Mouse (Mus musculus) neural tube, embryonic 14.5 days (tissue): Measurements from ENCODE around the gene Rictor. TPM values are rescaled to one million over a fixed set of nuclear protein-coding genes. Genes with fewer than 3 reads are reported as not detected.
A peak's percentile ranks its signal among the peaks of the same experiment; 100 is the strongest.

Experiments used
- ATAC-seq: fragments of 200-750 bp; cut with Nextera tagmentation; 2 replicates; pipeline ENCODE4 v1.8.0; 2017; ENCODE audit warnings: low read depth, mild to moderate bottlenecking, moderate TSS enrichment, moderate library complexity
- H3K27ac ChIP-seq: fragments of 300-500 bp; sonication (generic); 2 replicates; pipeline ENCODE4 v1.5.1; 2014; ENCODE audit warnings: low read depth, mild to moderate bottlenecking, control low read depth, low read length, moderate library complexity, mixed read lengths
- H3K27me3 ChIP-seq: fragments of 300-500 bp; sonication (generic); 2 replicates; pipeline ENCODE4 v1.6.1; 2014; ENCODE audit warnings: low read length; ENCODE audit not compliant: control insufficient read depth, insufficient read depth
- H3K36me3 ChIP-seq: fragments of 300-500 bp; sonication (generic); 2 replicates; pipeline ENCODE4 v1.6.1; 2014; ENCODE audit warnings: low read length, mixed read lengths; ENCODE audit not compliant: control insufficient read depth, insufficient read depth
- H3K4me1 ChIP-seq: fragments of 300-500 bp; sonication (generic); 2 replicates; pipeline ENCODE4 v1.6.1; 2014; ENCODE audit warnings: low read length; ENCODE audit not compliant: control insufficient read depth, insufficient read depth
- H3K4me2 ChIP-seq: fragments of 300-500 bp; sonication (generic); 2 replicates; pipeline ENCODE4 v1.6.1; 2014; ENCODE audit warnings: mild to moderate bottlenecking, low read depth, low read length, control low read depth
- H3K4me3 ChIP-seq: fragments of 300-500 bp; sonication (generic); 2 replicates; pipeline ENCODE4 v1.5.1; 2014; ENCODE audit warnings: low read depth, low read length, control low read depth, mixed read lengths
- H3K9ac ChIP-seq: fragments of 300-500 bp; sonication (generic); replicated peaks from 2 replicates; pipeline ENCODE4 v1.6.1; 2014; ENCODE audit warnings: low read depth, mild to moderate bottlenecking, control low read depth, low read length, mixed read lengths
- H3K9me3 ChIP-seq: fragments of 300-500 bp; sonication (generic); 2 replicates; pipeline ENCODE4 v1.6.1; 2016; ENCODE audit warnings: low read length; ENCODE audit not compliant: control insufficient read depth
- WGBS: fragments of 180-500 bp; shearing (Covaris S2); extraction: QIAGEN DNeasy Blood & Tissue Kit; methylation state at CpG from one replicate; pipeline ENCODE4 v1.1.7; 2014; 5-methylcytosine and 5-hydroxymethylcytosine counted together
- polyA plus RNA-seq: library from polyadenylated mRNA; unstranded; fragments of >200 nt; fragmentation: Nextera tagmentation; extraction: Ambion mirVana; gene quantifications from 2 replicates; pipeline ENCODE4 v1.2.1, GENCODE M21; 2014

Rictor gene
- 60.6 and 61.0 TPM in 2 replicates for polyA plus RNA-seq

GRCm38 (mm10) chr15:6707936-6708525 is at the start of gene Rictor:
TSS of gene Rictor (plus strand) at chr15:6708379.
- H3K4me1 ChIP-seq: peaks cover 10% of the 10 kb centered on the region; the same call in 1 of the 2 replicates
- no peaks in the 10 kb centered on the region for H3K9me3 ChIP-seq
- peak within 1 kb of the TSS; percentile 94 for H3K27ac ChIP-seq
- no peaks in the 10 kb centered on the region for H3K27me3 ChIP-seq
- H3K4me3 ChIP-seq: peak within 1 kb of the TSS; percentile 97
- peak; percentile 92 for ATAC-seq
- H3K36me3 ChIP-seq: no peaks in the 10 kb centered on the region
- under 1% methylated on average over 43 of the region's 82 CpGs for WGBS
- H3K4me2 ChIP-seq: peak within 1 kb of the TSS; percentile 87
- H3K9ac ChIP-seq: peak within 1 kb of the TSS; percentile 91

GRCm38 (mm10) chr15:6661951-6662350 is 46.2 kb upstream of the Rictor start:
- Histone ChIP-seq H3K36me3 (no peaks in the 10 kb centered on the region), H3K27me3 (no peaks in the 10 kb centered on the region), H3K27ac (no peak overlapping the region), H3K4me3 (no peak overlapping the region), H3K4me1 (no peaks in the 10 kb centered on the region), H3K9me3 (no peaks in the 10 kb centered on the region), H3K9ac (no peak overlapping the region), H3K4me2 (no peak overlapping the region)
- WGBS: 51% methylated on average over 3 of the region's 3 CpGs
- ATAC-seq: no peak

DNA sequence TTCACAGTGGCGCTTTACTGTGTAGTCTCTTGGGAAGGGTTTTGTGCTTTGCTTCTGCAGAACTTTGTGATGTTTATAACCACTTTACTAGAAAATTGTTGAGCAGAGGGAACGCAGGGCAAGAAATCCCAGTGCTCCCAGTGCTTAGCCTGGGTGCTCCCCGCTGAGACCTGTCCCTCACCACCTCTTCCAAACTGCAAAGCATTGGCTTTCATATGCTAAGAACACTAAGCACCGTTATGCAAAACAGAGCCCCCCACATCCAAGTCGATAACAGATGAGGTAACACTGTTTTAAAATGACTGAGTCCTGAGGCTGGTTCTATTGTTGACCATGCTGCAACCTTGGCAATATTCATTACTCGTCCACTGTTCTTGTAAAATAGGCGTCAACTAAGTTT is 44.2 kb upstream of the Rictor start:
- 61% methylated on average over 7 of the region's 7 CpGs for WGBS
- H3K4me3 ChIP-seq: no peak overlapping the region
- ATAC-seq: no peak

GRCm38 (mm10) chr15:6666072-6666471 is 42.1 kb upstream of the Rictor start:
- no peaks in the 10 kb centered on the region for H3K36me3 ChIP-seq

More for the DNA sequence above, 44.2 kb upstream of the Rictor start:
- Histone ChIP-seq H3K27ac (no peak overlapping the region), H3K9me3 (no peaks in the 10 kb centered on the region), H3K36me3 (no peaks in the 10 kb centered on the region), H3K9ac (no peak overlapping the region), H3K4me2 (no peak overlapping the region), H3K4me1 (no peaks in the 10 kb centered on the region), H3K27me3 (no peaks in the 10 kb centered on the region)

GRCm38 (mm10) chr15:6668793-6669437 is 39.3 kb upstream of the Rictor start:
- Histone ChIP-seq H3K4me2 (no peak overlapping the region), H3K9ac (no peak overlapping the region), H3K27ac (no peak overlapping the region), H3K4me1 (no peaks in the 10 kb centered on the region), H3K4me3 (no peak overlapping the region), H3K27me3 (no peaks in the 10 kb centered on the region), H3K36me3 (no peaks in the 10 kb centered on the region), H3K9me3 (no peaks in the 10 kb centered on the region)
- ATAC-seq: no peak
- WGBS: 57% methylated on average over 14 of the region's 14 CpGs

More at GRCm38 (mm10) chr15:6666072-6666471, 42.1 kb upstream of the Rictor start:
- 71% methylated on average over 5 of the region's 5 CpGs for WGBS
- H3K4me2 ChIP-seq: no peak overlapping the region
- no peaks in the 10 kb centered on the region for H3K4me1 ChIP-seq
- no peak overlapping the region for H3K9ac ChIP-seq
- H3K9me3 ChIP-seq: no peaks in the 10 kb centered on the region
- no peak for ATAC-seq
- H3K27ac ChIP-seq: no peak overlapping the region
- H3K27me3 ChIP-seq: no peaks in the 10 kb centered on the region
- no peak overlapping the region for H3K4me3 ChIP-seq

- Histone ChIP-seq H3K4me3 (no peak overlapping the region), H3K27ac (no peak overlapping the region), H3K9ac (no peak overlapping the region), H3K27me3 (no peaks in the 10 kb centered on the region), H3K4me1 (no peaks in the 10 kb centered on the region), H3K4me2 (no peak overlapping the region), H3K9me3 (no peaks in the 10 kb centered on the region), H3K36me3 (no peaks in the 10 kb centered on the region)
- no peak for ATAC-seq
- 49% methylated on average over 2 of the region's 2 CpGs for WGBS
These were observed 29.7 kb upstream of the Rictor start for GRCm38 (mm10) chr15:6678479-6678878.

GRCm38 (mm10) chr15:6702164-6702563 is 6.0 kb upstream of the Rictor start:
- WGBS: 65% methylated on average over 2 of the region's 2 CpGs
- H3K9me3 ChIP-seq: no peaks in the 10 kb centered on the region
- no peaks in the 10 kb centered on the region for H3K27me3 ChIP-seq
- no peak for ATAC-seq
- H3K9ac ChIP-seq: no peak overlapping the region
- no peak overlapping the region for H3K27ac ChIP-seq
- H3K4me2 ChIP-seq: no peak overlapping the region
- no peaks in the 10 kb centered on the region for H3K4me1 ChIP-seq
- H3K4me3 ChIP-seq: no peak overlapping the region
- no peaks in the 10 kb centered on the region for H3K36me3 ChIP-seq

DNA sequence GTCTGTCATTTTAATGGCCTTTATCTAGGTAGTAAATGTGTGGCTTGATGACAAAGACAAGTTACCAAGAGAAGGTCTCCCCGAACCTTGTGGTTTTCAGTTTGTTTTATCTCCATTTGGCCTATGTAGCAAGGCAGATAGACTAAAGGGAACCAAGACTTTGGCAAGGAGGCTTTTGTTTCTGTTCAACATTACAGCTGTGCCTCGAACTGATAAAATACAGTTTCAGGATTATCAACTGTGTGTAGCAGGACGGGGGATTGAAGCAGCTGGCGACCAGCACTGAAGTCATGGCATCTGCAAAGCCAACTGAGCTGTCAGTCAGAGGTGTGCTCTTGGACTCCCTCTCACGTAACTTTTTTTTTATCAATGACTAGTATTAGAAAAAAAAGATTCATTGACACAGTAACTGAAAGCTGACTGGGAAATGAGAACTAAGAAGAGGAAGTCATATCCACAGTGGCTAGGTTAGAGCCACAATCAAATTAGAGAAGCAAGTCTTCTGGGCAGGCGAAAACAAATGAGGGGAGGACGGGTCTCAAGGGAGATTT is 2.8 kb upstream of the Rictor start:
- 62% methylated on average over 7 of the region's 7 CpGs for WGBS
- no peak overlapping the region for H3K4me2 ChIP-seq
- H3K27ac ChIP-seq: no peak overlapping the region
- no peak overlapping the region for H3K4me3 ChIP-seq
- H3K36me3 ChIP-seq: no peaks in the 10 kb centered on the region
- H3K27me3 ChIP-seq: no peaks in the 10 kb centered on the region
- H3K9me3 ChIP-seq: no peaks in the 10 kb centered on the region
- no peak overlapping the region for H3K9ac ChIP-seq
- peaks cover 5% of the 10 kb centered on the region; the same call in 1 of the 2 replicates for H3K4me1 ChIP-seq
- ATAC-seq: no peak

- ATAC-seq: peak; percentile 65
- H3K27me3 ChIP-seq: no peaks in the 10 kb centered on the region
- H3K4me1 ChIP-seq: peaks cover 10% of the 10 kb centered on the region; the same call in 1 of the 2 replicates
- H3K9ac ChIP-seq: peak overlapping the region; percentile 91
- peak overlapping the region; percentile 94 for H3K27ac ChIP-seq
- H3K4me2 ChIP-seq: peak overlapping the region; percentile 87
- no peaks in the 10 kb centered on the region for H3K9me3 ChIP-seq
- WGBS: 1% methylated on average over 43 of the region's 43 CpGs
- H3K36me3 ChIP-seq: no peaks in the 10 kb centered on the region
- peak overlapping the region; percentile 97 for H3K4me3 ChIP-seq
These were observed 636 bp upstream of the Rictor start for GRCm38 (mm10) chr15:6707551-6707935.
